Mouse (Mus musculus) layer of hippocampus, postnatal 14 days (tissue): ENCODE measurements around the gene Kcna2. TPM values are rescaled to one million over a fixed set of nuclear protein-coding genes. Genes with fewer than 3 reads are reported as not detected.

Experiments
- DNase-seq, 2 experiments: peaks; one replicate each; pipeline ENCODE4 v3.0.0; 2021 to 2022; ENCODE audit warnings: low spot score in 2 of 2, mixed read lengths in 1 of 2
- total RNA-seq, 2 experiments: library from RNA; stranded (reverse); gene quantifications; 2 replicates each; pipeline ENCODE4 v1.2.3; 2021

The Kcna2 gene
- total RNA-seq, 2 experiments from 2014 or later = 76.1 to 82.3 TPM

DNA sequence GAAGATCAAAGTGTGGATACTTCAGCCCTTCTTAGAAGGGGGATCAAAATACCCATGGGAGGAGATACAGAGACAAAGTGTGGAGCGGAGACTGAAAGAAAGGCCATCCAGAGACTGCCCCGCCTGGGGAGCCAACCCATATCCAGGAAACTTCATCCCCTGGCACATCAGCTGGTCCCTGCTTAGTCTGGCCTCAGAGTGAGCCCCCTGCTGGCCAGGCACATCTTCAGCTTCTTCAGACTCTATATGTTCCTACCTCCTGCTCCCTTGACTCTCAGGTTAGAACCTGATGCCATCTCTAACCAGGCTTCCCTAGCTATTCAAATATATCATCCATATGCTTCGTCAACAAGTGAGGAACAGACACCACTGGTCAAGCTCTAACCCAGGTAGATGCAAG lies 48.1 kb downstream of the Kcna2 start:
- DNase-seq = no peak

- DNase-seq = peak in 1 of 2 experiments; percentile 62
These were observed 49.5 kb downstream of the Kcna2 start for GRCm38 (mm10) chr3:107150469-107150868.

DNA sequence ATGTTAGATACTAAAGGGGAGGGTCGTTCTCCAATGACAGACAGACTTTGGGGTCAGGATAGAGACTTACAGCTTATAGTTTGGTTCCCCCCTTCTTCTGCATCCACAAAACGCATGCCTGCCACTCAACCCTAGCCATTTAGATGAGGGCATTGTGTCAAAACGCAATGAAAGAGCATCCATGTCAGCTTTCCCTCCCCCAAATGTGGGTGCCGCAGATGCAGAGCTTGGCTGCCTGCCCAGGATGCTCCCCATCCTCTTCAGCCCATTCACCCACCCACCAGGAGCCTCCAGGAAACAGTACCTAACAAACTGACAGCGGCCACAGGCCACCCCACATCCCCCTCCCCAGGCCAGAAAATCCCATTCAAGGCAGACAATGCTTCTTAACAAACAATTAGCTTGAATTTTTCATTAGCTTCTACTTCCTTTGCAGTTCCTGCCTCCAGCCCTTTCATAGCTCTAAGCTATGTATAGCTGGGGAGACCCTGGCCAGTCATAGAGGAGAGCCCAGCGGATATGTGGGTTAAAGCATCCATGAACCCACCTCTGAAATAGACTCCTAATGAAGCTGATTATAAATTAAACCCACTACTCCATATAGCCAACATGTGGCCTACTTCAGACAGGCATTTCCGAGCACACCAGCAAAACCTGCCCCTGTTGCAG lies 50.1 kb downstream of the Kcna2 start:
- no peak for DNase-seq

GRCm38 (mm10) chr3:107153772-107154655 lies 53.1 kb downstream of the Kcna2 start:
- DNase-seq = no peak

DNA sequence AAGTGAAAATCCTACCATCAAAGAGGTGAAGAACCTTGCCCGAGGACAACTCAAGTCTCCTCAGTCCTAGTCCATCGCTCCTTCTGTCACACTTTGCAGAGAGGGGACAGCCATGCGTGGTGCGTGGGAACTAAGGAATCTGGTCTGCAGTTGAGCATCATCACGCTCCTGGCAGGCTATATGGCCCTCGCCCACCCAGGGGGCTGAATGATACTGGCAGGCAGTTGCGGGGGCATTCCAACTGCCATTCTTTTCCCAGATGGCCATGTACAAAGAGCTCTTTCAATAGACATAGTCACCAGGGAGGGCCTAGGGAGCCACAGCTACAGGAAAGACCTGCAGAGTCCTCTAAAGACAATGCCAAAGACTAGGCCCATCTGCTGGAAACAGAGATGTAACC lies 57.9 kb downstream of the Kcna2 start:
- peak in 1 of 2 experiments; percentile 55 for DNase-seq

DNA sequence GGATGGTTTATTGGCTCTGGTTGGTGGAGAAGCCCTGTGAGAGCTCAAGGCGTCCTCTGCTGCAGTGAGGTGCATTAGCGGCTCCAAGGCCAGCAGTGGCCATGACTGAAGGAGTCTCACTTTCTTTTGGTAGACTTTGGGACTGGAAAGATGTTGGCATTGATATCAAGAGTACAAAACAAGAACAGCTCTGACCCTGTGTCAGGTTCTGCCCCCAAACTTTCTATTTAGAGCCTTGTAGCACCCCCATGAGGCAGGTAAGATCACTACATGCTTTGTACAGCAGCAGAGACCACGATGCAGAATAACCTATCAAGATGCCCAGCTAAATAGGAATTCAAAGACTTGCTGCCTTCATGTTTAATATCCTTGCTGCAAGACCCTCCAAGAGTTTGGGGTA lies 58.5 kb downstream of the Kcna2 start:
- DNase-seq = no peak

DNA sequence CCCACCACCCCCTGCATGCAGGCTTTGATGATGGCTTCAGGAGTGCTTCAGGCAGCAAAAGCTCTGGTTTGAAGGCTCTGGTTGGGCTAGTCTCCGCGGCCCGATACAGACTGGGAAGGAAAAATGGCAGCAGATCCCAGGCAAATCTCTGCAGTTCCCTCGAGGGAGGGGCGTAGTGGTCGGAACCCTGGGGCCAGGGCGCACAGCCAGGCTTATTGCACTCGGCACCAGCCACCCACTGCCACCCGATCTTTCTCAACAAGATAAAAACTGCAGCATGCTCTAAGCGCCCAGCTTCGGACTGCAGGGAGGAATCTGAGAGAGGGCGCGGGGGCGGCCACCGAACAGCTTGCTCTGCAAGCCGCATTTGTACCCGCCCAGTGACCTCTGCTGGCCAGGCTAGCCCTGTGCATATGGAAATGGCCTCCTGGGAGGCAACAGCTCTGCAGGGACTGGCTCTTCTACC lies 58.9 kb downstream of the Kcna2 start:
- DNase-seq = no peak

- no peak for DNase-seq
These were observed 61.8 kb downstream of the Kcna2 start for GRCm38 (mm10) chr3:107162741-107163140.

Other genes starting within 250 kb of the Kcna2 start
- gene Kcna3, start 65.0 kb upstream of the Kcna2 start, total RNA-seq = 10 to 100 TPM; 13.8 to 17.1 TPM
- gene Kcna10, start 81.9 kb downstream of the Kcna2 start, total RNA-seq = not detected
- not detected for gene Cym, start 120.6 kb downstream of the Kcna2 start, total RNA-seq
- gene A630076J17Rik, start 129.5 kb downstream of the Kcna2 start, total RNA-seq = not detected
- not detected for gene Prok1, start 138.6 kb downstream of the Kcna2 start, total RNA-seq
- gene Lamtor5, start 177.7 kb downstream of the Kcna2 start, total RNA-seq = 10 to 100 TPM; 61.1 to 62.6 TPM
- 1 to 10 TPM; 2.6 to 3.5 TPM for gene Slc16a4, start 190.1 kb downstream of the Kcna2 start, total RNA-seq
- 10 to 100 TPM; 23.8 to 24.9 TPM for gene Rbm15, start 232.5 kb downstream of the Kcna2 start, total RNA-seq